Mouse (Mus musculus): ENCODE measurements around the gene Chd8. TPM values are rescaled to one million over a fixed set of nuclear protein-coding genes. Genes with fewer than 3 reads are reported as not detected.
"Not testable (repeated sequence)": the region's sequence is repeated elsewhere in the genome, so short reads cannot be mapped to it uniquely, and the experiment has no call there.

Gene Chd8
- 60.2 and 62.5 TPM in 2 replicates for polyA plus RNA-seq (2012; rRNA removed)

DNA sequence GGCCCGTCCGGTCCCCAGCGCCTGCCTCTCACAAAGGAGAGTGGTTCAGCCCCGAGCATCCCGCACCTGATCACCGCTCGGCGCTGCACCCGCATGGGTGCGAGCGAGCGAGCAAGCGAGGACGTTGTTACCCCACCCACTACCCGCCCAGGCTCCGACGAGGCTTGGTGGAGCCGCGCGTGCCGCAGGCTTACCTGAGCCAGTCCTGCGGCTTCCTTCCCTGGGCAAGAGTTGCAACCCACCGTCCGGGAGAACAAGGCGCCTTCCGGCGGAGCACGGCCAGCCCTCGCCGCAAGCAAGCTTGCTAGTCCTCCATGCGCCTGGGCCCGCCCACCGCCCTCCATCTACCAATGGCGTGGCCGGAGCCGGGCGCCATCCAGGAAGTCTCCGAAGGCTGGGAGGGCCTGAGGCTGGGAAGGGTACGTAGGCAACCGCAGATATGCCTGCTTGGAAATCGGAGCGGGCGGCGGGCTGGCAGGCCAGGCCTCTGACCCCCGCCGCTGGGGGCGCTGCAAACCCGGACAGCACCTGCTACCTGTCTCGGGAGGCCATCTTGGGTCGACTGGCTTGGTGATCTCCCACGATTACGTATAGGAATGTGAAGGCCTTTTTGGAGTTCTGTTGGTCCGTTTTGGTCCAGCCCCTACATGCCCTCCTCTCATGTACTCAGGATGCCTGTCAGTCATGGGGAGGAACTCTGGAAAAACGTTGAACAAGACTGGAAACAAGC lies at the start of gene Chd8:
TSS of gene Chd8 (minus strand) at position 297 of the 730 bp plus-strand sequence.
- DNase-seq (ENCODE audit: extremely low spot score in 1 of 2, low spot score in 1 of 2), result peak; percentile 96 to 97

DNA sequence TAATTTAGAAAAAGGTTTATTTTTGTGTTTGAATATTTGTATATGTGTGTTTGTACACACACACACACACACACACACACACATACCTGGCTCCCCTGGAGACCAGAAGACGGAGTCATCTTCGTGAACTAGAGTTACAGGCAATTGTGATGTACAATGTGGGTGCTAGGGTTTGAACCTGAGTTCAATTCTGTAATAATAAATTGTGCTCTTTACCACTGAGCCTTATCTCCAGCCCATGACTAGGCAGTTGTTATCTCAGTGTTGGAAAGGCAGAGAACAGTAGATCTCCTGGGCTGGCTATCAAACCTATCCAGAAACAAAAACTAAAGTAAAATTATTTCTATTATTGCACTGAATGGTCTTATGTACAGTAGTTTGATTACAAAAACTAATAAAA lies 48.5 kb upstream of the Chd8 start:
- no peak for DNase-seq (ENCODE audit: extremely low spot score in 1 of 2, low spot score in 1 of 2)

DNA sequence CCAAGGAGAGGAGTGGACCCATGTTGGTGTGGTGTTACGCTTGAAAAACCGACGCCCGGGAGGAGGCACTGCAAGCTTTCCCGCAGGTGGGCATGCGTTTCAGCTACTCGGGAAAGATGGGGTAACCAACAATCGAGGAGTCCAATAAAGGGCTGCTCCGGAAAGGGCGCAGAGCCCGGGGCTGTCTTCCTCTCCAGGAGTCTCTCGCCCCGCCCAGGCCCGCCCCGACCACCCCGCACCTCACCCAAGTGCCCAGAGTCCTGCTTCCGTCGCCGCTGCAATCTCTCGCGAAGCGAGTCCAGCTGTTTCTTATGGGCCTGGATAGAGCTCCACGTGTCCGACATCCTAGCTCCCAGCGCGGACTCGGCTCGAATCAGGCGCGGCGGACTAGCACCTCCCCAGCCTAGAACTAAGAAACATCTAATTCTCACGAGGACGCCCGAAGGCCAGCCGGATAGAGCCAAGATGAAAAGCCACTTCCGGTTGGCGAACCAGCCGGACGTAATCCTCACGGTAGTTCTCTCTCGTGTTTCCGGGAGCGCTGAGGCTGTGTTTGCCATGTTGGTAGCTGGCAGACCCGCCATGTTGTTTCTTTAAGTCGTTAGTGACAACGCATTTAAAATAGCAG lies 47.2 kb upstream of the Chd8 start, which contains the start of gene Mettl3:
TSS of gene Mettl3 (minus strand) at position 485 of the 628 bp plus-strand sequence.
- peak; percentile 92 to 95 for DNase-seq (ENCODE audit: extremely low spot score in 1 of 2, low spot score in 1 of 2)

DNA sequence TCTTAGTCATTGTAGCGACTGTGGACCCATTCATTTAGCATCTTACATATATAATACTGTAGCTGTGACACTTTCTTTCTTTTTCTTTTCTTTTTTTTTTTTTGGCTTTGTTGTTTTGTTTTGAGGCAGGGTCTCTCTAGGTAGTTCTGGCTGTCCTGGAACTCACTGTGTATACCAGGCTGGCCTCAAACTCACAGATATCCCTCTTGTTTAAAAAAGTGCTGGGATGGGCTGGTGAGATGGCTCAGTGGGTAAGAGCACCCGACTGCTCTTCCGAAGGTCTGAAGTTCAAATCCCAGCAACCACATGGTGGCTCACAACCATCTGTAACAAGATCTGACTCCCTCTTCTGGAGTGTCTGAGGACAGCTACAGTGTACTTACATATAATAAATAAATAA lies 45.9 kb upstream of the Chd8 start:
- DNase-seq (ENCODE audit: extremely low spot score in 1 of 2, low spot score in 1 of 2), result not testable (repeated sequence)

DNA sequence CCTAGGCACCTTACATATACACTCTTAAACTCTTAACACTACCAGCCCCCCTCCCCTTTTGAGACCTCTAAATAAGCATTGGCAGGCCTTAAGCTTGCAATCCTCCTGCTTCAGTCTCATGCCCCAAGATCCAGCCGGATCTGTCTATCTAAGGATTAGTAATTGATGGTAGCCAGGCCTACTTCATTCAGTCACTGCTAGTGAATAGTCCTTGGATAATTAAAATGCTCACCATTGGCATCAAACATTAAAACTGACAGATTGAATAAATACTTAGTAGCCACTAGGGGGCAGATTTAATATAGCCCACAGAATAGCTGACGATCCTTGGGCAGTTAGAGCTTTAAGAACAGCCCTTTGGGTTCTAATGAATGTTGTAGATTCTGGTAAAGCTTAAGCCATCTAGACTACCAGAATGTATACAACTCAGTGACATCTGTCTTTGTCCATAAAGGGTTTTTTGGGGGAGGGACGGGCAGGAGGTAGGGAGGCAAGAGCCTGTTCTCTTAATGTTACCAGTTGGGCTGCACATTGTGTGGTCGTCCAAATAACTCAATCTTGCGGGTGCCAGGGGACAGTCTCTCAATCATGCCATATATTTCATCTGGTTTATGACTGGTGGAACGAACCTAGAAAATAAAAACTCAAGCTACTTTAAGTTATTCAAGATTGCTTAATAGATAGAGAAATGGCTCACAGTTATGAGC lies 38.1 kb upstream of the Chd8 start:
- DNase-seq (ENCODE audit: extremely low spot score in 1 of 2, low spot score in 1 of 2), result no peak

DNA sequence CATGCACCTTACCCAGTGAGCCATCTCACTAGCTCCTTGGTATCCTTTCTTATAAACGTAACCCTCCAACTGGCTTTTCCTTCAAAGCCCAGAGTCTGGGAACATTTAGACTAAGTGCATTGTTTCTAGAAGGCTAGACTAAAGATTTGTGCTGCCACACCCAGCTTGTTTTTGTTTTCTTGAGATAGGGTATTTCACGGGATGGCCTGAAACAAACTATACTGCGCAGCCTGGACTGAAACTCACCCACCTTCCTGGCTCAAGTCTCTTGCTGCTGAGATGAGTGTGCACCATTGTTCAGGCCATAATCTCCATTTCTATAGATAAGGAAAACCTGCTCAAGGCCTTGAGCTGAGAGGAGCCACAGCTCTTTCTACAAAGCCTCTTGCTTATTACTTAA lies 26.6 kb upstream of the Chd8 start:
- no peak for DNase-seq (ENCODE audit: extremely low spot score in 1 of 2, low spot score in 1 of 2)

DNA sequence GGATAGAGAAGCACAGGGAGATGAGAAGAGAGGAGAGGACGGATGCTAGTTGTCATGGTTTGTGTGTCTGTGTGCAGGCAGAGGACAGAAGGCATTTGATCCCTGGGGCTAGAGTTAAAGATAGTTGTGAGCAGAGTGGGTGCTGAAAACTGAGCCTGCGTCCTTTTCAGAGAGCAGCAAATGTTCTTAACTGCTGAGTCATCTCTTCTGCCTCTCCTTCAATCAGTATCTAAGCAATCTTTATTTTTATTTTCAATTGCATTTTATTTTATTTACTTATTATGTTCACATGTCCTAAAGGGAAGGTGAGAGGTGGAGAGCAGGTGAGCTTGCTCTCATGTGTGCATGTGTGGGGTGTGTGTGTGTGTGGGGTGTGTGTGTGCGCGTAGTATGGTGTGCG lies 26.0 kb upstream of the Chd8 start:
- DNase-seq (ENCODE audit: extremely low spot score in 1 of 2, low spot score in 1 of 2), result no peak

DNA sequence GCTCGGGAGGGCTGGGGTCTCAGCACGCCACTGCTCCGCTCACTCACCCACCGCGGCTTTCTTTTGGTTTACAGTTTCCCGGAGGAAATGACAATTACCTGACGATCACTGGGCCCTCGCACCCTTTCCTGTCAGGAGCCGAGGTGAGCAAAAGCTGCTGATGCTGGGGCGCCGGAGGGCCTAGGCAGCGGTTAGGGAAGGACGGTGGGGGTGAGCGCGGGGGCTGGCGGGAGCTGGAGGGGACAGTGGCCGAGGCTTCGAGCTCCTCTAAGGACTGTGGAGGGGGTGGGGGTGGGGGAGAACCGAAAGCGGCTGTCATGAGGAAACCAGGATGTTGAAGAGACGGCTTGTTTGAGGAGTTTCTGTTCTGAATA lies 22.2 kb upstream of the Chd8 start:
- no peak for DNase-seq (ENCODE audit: extremely low spot score in 1 of 2, low spot score in 1 of 2)

DNA sequence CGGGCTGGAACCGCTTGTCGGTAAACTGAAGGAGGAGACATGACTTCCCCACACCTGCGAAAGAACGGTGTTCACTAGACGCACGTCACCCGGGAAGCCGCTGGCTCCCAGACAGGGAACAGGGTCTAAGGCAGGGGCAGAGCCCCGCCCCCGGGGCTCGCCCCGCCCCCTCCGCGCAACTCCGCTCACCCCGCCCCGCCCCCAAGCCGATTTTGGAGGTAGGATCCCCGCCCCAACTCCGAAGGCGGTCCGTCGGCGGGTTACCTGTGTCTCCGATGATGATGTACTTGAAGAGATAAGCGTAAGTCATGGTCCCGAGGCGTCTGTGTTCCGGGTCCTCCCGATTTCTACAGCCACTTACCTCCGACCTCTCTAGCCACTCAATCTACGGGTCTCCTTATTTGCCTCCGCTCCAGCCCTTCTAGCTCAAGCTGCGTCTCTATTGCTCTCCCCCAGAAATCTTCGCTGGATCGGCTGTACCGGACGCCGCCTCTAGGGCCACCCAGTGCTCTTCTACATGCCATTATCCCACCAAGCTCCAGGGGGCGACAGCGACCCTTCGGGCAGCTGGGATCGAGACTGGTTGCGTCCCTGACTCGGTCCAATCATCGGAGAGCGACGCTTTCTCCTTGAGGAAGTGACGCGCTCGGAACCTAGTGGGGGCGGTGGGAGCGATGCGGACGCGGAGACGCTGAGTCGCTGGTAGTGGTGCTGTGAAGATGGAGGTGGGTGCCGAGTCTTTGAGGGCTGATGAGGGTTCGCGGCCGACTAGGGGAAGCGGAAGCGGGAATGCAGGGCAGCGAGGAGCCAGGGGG lies 21.6 kb upstream of the Chd8 start, which contains the start of the genes Tox4 and Rab2b:
TSS of gene Tox4 (plus strand) at position 215 of the 815 bp plus-strand sequence.
TSS of gene Rab2b (minus strand) at position 614 of the 815 bp plus-strand sequence.
- peak; percentile 97 to 100 for DNase-seq (ENCODE audit: extremely low spot score in 1 of 2, low spot score in 1 of 2)

DNA sequence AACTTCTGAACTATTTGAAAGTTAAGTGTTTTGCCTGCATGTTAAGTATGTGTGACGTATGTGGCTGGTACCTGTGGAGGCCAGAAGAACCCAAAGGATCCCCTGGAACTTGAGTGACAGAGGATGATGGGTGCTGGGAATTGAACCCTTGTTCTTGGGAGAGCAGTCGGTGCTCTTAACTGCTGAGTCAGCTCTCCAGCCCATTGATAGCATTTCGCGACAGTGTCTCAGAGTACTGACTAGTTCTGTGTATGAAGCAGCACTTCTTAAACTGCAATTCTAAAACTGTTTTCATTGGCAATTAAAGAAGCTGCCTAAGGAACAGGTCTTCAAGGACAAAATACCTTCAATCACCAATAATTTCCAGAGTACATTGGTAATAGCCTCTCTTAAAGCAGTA lies 19.6 kb upstream of the Chd8 start:
- DNase-seq (ENCODE audit: extremely low spot score in 1 of 2, low spot score in 1 of 2), result no peak

DNA sequence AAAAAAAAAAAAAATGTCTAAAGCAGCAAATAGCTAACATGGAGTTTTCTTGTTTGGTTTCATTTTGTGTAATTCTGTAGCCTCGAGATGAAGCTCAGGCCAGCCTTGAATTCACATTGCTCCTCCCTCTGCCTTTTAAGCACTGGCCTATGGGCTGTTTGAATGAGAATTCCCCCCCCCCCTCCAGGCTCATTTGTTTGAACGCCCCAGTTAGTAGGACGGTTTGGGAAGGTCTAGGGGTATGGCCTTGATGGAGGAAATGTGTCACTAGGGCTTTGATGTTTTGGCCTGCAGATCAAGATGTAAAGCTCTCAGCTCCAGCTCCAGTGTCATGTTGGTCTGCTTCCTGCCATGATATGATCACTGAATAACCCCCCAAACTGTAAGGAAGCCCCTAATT lies 15.2 kb upstream of the Chd8 start:
- DNase-seq (ENCODE audit: extremely low spot score in 1 of 2, low spot score in 1 of 2), result no peak

DNA sequence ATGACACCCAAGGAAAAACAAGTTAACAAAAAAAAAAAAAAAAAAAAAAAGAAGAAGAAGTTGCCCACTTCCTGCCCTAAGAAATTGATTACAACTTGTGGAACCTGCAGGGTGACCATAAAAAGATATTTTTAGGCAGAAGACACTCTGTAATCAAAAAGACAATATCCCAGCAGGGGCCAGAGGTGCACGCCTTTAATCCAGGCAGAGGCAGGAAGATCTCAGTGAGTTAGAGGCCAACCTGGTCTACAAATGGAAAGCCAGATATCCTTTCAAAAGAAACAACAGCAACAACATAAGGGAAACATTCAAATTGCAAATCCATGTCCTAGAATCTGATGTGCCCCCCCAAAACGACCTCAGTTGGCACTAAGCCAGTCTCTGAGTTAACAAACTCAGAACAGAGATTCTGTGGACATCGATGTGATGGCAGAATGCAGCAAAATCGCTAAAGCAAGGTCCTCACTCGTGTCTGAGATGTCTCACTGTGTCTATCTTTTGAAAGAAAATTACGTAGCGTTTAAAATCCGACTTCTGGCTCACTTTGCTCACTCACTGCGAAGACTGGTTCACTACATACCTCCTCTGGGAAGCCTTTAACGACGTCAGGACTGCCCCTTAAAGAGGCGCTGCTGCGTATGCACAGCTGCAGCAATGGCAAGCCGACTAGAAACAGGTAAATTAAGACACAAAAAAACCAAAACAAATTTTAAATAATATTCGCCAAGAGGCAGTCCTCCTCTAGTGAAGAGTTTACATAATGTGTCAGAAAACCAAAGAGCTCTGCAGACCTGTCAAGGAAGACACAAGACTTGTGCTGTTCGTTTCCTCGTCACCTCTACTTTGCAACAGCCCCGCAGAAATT lies 1.0 kb downstream of the Chd8 start:
- DNase-seq (ENCODE audit: extremely low spot score in 1 of 2, low spot score in 1 of 2), result peak in 1 of 2 experiments; percentile 43

DNA sequence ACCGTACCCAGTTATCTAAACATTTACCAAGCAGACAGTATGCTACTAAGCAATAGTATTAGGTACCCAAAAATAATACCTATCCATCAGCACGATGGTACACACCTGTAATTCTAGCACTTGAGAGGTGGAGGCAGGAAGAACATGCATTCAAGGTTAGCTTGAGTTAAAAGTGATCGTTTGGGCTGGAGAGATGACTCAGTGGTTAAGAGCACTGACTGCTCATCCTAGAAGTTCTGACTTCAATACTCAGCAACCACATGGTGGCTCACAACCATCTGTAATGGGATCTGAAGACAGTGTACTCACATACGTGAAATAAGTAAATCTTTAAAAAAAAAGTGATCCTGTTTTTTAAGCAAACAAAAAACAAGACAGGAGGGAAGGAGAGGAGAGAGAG lies 11.5 kb downstream of the Chd8 start:
- no peak for DNase-seq (ENCODE audit: extremely low spot score in 1 of 2, low spot score in 1 of 2)

DNA sequence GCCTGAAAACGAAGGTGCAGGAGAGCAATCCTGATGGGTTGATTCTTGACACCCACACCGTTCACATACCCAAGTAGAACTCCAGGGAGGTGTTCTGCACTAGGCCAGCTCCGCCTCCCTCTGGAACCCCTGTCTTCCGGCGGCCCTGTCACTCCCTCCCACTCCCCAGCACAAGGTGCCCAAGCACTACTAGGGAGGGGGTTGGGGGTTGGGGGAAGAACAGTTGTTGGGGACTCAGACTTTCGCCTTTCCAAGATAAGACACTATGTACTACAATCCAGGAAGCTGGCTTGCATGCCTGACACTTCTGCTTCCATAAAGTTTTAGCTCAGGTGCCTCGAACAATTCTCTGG lies 12.9 kb downstream of the Chd8 start:
- DNase-seq (ENCODE audit: extremely low spot score in 1 of 2, low spot score in 1 of 2), result no peak

DNA sequence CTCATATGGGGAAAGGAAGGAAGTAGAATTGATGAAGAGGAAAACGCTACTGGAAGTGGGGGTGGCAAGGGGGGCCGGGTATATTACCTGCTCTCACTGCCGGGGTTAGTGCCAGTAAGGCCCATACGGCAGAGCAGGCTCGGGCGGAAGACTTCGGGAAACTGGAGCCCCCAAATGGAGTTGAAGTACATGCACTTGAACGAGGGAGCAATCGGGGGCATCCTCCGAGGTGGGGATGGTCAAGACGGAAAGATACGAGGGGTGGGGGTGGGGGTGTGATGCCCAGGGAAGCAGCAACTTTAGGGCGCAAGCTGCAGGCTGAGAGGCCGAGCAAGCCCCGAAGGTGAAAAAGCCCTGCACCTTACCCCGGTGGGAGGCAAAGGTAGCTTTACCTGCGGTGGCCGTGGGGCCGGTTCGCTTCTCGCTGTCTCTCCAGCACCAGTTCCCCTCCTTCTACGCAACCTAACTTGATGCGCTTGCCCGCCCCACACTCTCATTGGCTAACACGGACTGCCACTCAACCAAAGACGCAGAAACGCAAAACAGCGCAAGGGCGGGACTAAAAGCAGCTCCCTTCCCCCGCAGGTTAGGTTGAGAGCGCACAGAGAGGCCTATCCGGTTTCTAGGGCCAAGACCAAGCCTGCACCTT lies 13.4 kb downstream of the Chd8 start:
- peak; percentile 98 to 99 for DNase-seq (ENCODE audit: extremely low spot score in 1 of 2, low spot score in 1 of 2)

DNA sequence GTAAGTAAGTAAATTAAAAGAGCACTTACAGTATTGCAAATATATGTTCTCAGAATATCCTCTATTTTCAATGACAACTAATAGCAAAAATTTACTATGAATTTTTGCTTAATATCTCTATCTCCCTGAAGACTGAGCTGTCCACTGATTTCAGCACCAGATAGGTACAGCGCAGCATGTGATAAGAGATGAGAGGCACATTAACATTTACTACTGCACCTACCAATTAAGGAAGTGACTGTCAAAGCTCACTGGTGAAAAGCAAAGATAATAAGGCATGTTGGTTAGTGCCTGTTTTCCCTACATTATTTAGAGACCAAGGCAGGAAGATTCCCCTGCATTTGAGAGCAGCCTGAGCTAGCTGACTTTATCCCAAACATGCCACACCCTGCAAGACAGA lies 21.4 kb downstream of the Chd8 start:
- no peak for DNase-seq (ENCODE audit: extremely low spot score in 1 of 2, low spot score in 1 of 2)

DNA sequence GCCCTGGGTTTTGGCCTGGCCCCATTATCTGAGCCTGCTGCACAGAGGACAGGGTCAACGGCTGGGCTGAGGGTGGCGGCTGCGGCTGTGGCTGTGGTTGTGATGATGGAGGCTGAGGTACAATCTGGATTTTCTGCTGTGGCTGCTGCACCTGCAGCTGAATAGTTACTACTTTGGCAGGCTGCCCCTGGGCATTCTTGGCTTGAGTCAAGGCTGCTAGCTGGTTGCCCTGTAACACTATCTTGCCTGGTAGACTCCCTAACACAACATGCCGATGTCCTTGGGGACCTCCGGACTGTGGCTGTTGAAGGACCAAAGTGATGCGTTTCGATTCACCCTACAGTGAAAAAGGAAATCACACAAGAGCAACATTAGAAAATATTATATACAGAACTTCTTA lies 22.4 kb downstream of the Chd8 start:
- no peak for DNase-seq (ENCODE audit: extremely low spot score in 1 of 2, low spot score in 1 of 2)

DNA sequence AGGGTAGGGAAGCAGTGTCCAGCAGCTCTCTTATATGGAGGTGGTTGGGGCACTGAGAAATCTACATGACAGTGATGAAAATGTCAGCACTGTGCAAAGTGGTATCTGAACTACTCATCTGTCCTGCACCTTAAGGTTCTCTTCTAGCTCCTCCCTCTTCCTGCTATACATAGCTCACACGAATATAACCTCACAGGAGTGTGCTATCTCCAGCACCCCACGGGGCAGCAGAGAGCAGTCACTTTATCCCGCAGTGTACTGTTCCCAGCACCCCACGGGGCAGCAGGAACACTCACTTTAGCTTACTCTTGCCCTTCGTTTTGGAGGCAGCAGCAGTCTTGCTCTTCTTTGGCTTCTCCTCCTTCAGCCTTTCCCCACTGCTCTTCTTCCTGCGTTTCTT lies 25.3 kb downstream of the Chd8 start:
- no peak for DNase-seq (ENCODE audit: extremely low spot score in 1 of 2, low spot score in 1 of 2)

DNA sequence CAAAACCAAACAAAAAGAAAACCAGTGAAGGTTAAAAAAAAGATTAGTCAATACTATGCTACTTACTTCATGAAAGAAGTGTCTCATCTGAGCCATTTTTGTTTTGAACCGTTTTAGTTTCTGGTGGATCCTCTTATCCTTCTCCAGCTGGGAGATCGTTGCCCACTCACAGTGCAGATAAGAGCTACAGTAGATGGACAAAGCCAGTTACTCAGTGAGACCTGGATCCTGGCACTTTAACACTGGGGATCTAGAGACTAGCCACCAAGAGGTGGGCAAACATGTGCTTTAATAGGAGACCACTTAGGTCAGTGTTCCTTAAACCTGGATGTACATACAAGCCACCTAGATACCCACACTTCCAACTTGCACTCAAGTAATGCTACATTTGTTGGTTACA lies 31.6 kb downstream of the Chd8 start:
- DNase-seq (ENCODE audit: extremely low spot score in 1 of 2, low spot score in 1 of 2), result no peak

Data from frontal cortex, adult 2 months (tissue).